Mouse (Mus musculus): ENCODE measurements around the gene Serpinb11. TPM values are rescaled to one million over a fixed set of nuclear protein-coding genes. Genes with fewer than 3 reads are reported as not detected.

Serpinb11 gene
- polyA plus RNA-seq, 1 experiment from 2014 or later = not detected

Other genes starting within 250 kb of the Serpinb11 start
- not detected in 2 replicates for gene Serpinb3b, start 82.8 kb upstream of the Serpinb11 start, polyA plus RNA-seq (2014; fragmentation: Nextera tagmentation; extraction: Ambion mirVana)
- not detected in 2 replicates for gene Serpinb3c, start 82.8 kb upstream of the Serpinb11 start, polyA plus RNA-seq (2014; fragmentation: Nextera tagmentation; extraction: Ambion mirVana)
- gene Serpinb7, start 38.5 kb downstream of the Serpinb11 start, polyA plus RNA-seq (2014; fragmentation: Nextera tagmentation; extraction: Ambion mirVana) = not detected in 2 replicates
- 0.14 and 0.19 TPM in 2 replicates for gene Serpinb2, start 150.2 kb downstream of the Serpinb11 start, polyA plus RNA-seq (2014; fragmentation: Nextera tagmentation; extraction: Ambion mirVana)
- 0.49 and 0.57 TPM in 2 replicates for gene Serpinb8, start 228.8 kb downstream of the Serpinb11 start, polyA plus RNA-seq (2014; fragmentation: Nextera tagmentation; extraction: Ambion mirVana)

Data from kidney, embryonic 14.5 days (tissue).